Mouse (Mus musculus) cerebellum, adult 18-20 months (tissue): ENCODE measurements around the gene Top2a.
A peak's percentile ranks its signal among the peaks of the same experiment; 100 is the strongest.

Experiments
- DNase-seq, 2 experiments: peaks; one replicate each; pipeline ENCODE4 v3.0.0; 2021

Gene Top2a

DNA sequence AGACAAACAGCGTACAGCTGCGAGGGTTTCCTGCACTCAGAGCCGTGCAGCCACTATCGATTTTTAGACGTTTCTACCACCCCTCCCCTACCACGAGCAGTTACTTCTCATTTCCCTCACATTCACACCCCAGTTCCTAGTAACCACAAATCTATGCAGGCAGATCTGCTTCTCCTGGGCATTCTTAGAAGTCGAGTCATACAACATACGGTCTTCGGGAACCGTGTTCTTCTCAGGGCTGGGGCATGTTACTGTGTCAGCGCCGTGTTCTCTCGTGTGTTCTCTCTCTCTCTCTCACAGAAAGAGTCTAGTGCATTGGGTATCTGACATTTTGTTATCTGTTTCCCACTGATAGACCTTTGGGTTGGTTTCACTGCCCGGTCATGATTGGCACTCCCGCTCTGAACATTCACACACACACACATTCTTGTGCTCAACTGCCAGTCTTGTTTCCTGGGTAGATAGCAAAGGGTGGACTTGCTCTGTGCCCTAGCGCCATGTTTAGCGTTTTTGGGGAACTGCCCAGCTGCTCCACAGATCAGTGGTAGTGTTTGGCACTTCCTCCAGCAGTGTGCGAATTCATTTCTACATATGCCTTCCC lies 75.9 kb downstream of the Top2a start:
- DNase-seq = no peak

GRCm38 (mm10) chr11:98945605-98945977 lies 78.4 kb downstream of the Top2a start:
- no peak for DNase-seq

- no peak for DNase-seq
These were observed 78.9 kb downstream of the Top2a start for GRCm38 (mm10) chr11:98944897-98945604.

DNA sequence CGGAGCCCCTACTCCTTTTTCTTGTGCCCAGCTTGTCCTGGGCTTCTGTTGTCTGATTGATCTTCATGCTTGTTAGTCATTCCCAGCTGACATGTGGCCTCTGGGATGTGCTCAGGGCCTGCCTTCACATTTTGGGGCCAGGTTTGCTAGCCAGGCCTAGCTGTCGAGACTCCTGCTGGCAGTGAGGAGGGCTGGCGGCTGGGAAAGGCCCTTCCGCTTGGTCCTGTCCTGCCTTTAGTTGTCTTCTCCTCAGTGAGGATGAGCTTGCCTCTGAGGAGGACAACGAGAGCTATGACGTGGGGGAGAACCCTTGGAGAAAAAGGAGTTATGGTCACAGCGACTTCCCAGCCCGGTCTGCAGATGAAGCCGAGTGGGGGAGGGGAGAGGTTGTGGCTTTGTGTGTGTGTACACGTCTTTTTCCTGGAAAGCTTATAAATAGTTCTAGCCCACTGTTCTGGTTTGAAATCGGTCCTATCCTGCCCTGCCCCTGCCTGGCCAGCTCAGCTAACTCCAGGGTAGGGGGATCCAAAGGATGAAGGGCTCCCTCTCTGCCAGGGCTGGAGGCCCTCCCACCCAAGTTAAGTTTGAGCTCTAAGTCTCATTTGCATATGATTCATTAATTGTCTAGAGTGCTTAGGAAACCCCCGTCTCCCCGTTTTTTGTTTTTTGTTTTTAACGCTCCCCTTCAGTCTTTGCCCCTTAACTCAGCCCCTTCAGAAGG lies 80.1 kb downstream of the Top2a start:
- DNase-seq = peak in 1 of 2 experiments; percentile 37
